8 mouse cellular contexts compared by ENCODE assay signal in genomic region chr13:12160121-12160475, GRCm38 (mm10). TPM values are rescaled to one million over a fixed set of nuclear protein-coding genes. Genes with fewer than 3 reads are reported as not detected.
A peak's percentile ranks its signal among the peaks of the same experiment; 100 is the strongest.
DNase-seq lines count a peak whose midpoint lies in the region; ATAC-seq and TF ChIP-seq lines count a peak whose summit lies in the region.

No protein-coding gene starts in this region.

- no peaks in the 10 kb centered on the region for H3K36me3 ChIP-seq in liver, adult 2 months (ENCODE audit: control insufficient read depth, insufficient read depth, low read length)
- no peaks in the 10 kb centered on the region for H3K36me3 ChIP-seq in kidney, adult 2 months (ENCODE audit: control insufficient read depth, insufficient read depth, low read length)
- H3K36me3 ChIP-seq in embryonic facial prominence, embryonic 10.5 days (replicated peaks) = no peaks in the 10 kb centered on the region

- WGBS in liver, adult 2 months = 13% methylated on average over 3 of the region's 3 CpGs
- WGBS in kidney, adult 2 months = 22% methylated on average over 3 of the region's 3 CpGs
- 92% methylated on average over 3 of the region's 3 CpGs for WGBS in embryonic facial prominence, embryonic 10.5 days

- no peaks in the 10 kb centered on the region for H3K27me3 ChIP-seq in liver, adult 2 months (ENCODE audit: control insufficient read depth, insufficient read depth, low read length)
- no peaks in the 10 kb centered on the region for H3K27me3 ChIP-seq in kidney, adult 2 months (replicated peaks; ENCODE audit: control insufficient read depth, insufficient read depth, low read length)
- H3K27me3 ChIP-seq in embryonic facial prominence, embryonic 10.5 days (replicated peaks; ENCODE audit: low read depth, poor library complexity, severe bottlenecking) = no peaks in the 10 kb centered on the region

- intact Hi-C loops in gastrocnemius, adult 2 months (cut with DNase I) = no loop called here

- no peak for TF ChIP-seq CTCF in liver, adult 2 months (IDR thresholded peaks at IDR 0.05; ENCODE audit: low read depth, low read length)
- no peak for TF ChIP-seq CTCF in gastrocnemius, adult 2 months (IDR thresholded peaks at IDR 0.05)
- TF ChIP-seq CTCF in kidney, adult 2 months (conservative IDR thresholded peaks at IDR 0.05; ENCODE audit: insufficient read depth, insufficient read length, low read depth, low read length) = no peak

- no peak overlapping the region for H3K9ac ChIP-seq in liver, adult 2 months (ENCODE audit: low read depth, low read length)

- no peak overlapping the region for H3K27ac ChIP-seq in liver, adult 2 months (replicated peaks; ENCODE audit: insufficient read depth, low read depth, low read length)
- no peak overlapping the region for H3K27ac ChIP-seq in gastrocnemius, adult 2 months
- no peak overlapping the region for H3K27ac ChIP-seq in kidney, adult 2 months (ENCODE audit: insufficient read depth, low read depth, low read length)
- H3K27ac ChIP-seq in embryonic facial prominence, embryonic 10.5 days (replicated peaks) = no peak overlapping the region

- TF ChIP-seq POLR2A in liver, adult 2 months (IDR thresholded peaks at IDR 0.05; ENCODE audit: extremely low read depth, insufficient read depth, low read length) = no peak
- no peak for TF ChIP-seq POLR2A in kidney, adult 2 months (IDR thresholded peaks at IDR 0.05; ENCODE audit: low read depth, low read length)

- no peak for ATAC-seq in megakaryocyte-erythroid progenitor cell, adult 5-6 weeks (replicated peaks; ENCODE audit: low FRiP score, low TSS enrichment, poor library complexity, severe bottlenecking)

- peak; percentile 77 for DNase-seq in liver, adult 2 months (ENCODE audit: extremely low read depth, low read depth, low spot score)
- DNase-seq in liver = no peak
- peak; percentile 94 for DNase-seq in adrenal gland, postnatal 14 days
- peak; percentile 67 for DNase-seq in gastrocnemius, adult 2 months
- peak; percentile 90 for DNase-seq in kidney, adult 2 months
- DNase-seq in spleen, postnatal 14 days (ENCODE audit: low spot score in 2 of 2) = no peak
- DNase-seq in embryonic facial prominence, embryonic 10.5 days (ENCODE audit: low spot score) = no peak

- H3K4me3 ChIP-seq in liver, adult 2 months (ENCODE audit: insufficient read depth, low read depth, low read length) = no peak overlapping the region
- no peak overlapping the region for H3K4me3 ChIP-seq in gastrocnemius, adult 2 months
- H3K4me3 ChIP-seq in kidney, adult 2 months (ENCODE audit: insufficient read depth, low read depth, low read length) = no peak overlapping the region
- no peak overlapping the region for H3K4me3 ChIP-seq in embryonic facial prominence, embryonic 10.5 days

- no peaks in the 10 kb centered on the region for H3K9me3 ChIP-seq in embryonic facial prominence, embryonic 10.5 days

- no peaks in the 10 kb centered on the region for H3K4me1 ChIP-seq in liver, adult 2 months (ENCODE audit: control insufficient read depth, insufficient read depth, low read length)
- H3K4me1 ChIP-seq in kidney, adult 2 months (ENCODE audit: control insufficient read depth, insufficient read depth, low read length) = no peaks in the 10 kb centered on the region
- peaks cover 7% of the 10 kb centered on the region; the same call in 1 of the 2 replicates for H3K4me1 ChIP-seq in embryonic facial prominence, embryonic 10.5 days

- no peaks in the 10 kb centered on the region for H3K79me2 ChIP-seq in liver, adult 2 months (ENCODE audit: control insufficient read depth, insufficient read depth, low read length)

RNA-seq across cellular contexts. Expression of gene Ryr2, which starts 53.4 kb away (rescaled TPM):
- total RNA-seq in liver, adult 2 months (2014; rRNA removed) = under 0.01 and 0.20 TPM in 2 replicates
- 0.01 TPM in 1 of 2 replicates, not detected in the other for polyA plus RNA-seq in liver, adult 2 months (2012; rRNA removed)
- total RNA-seq in adrenal gland, postnatal 14 days (2021) = 15.3 and 17.2 TPM in 2 replicates
- under 1 TPM; 0.18 to 0.20 TPM for total RNA-seq in gastrocnemius, adult 2 months (2021)
- polyA plus RNA-seq in kidney, adult 2 months (2012; rRNA removed) = 0.13 and 0.16 TPM in 2 replicates
- not detected in 2 replicates for total RNA-seq in megakaryocyte-erythroid progenitor cell, adult 5-6 weeks (2014; fragmentation: Nextera tagmentation)
- not detected in 2 replicates for total RNA-seq in megakaryocyte-erythroid progenitor cell, adult 5-6 weeks (2017)
- polyA plus RNA-seq in embryonic facial prominence, embryonic 10.5 days (2016; fragmentation: Nextera tagmentation; extraction: Ambion mirVana) = 0.14 and 0.15 TPM in 2 replicates

Comparison
In these comparisons a context has a peak if more than half of its experiments do, and no peak if none do; other contexts are left out.
1. DNase-seq: peak in liver, adult 2 months (single experiment), adrenal gland, postnatal 14 days (single experiment), gastrocnemius, adult 2 months (single experiment) and kidney, adult 2 months (single experiment); none in liver (single experiment), spleen, postnatal 14 days (0 of 2) and embryonic facial prominence, embryonic 10.5 days (single experiment).
2. RNA of gene Ryr2, which starts 53.4 kb away (total RNA-seq): 15.3 to 17.2 TPM in adrenal gland, postnatal 14 days; 0.18 to 0.20 TPM in gastrocnemius, adult 2 months, under 0.01 to 0.20 TPM in liver, adult 2 months and not detected in megakaryocyte-erythroid progenitor cell, adult 5-6 weeks; every median in the first group is over 10 times any median in the second.